Mouse (Mus musculus): ENCODE results near the gene Ppt2. TPM values are rescaled to one million over a fixed set of nuclear protein-coding genes. Genes with fewer than 3 reads are reported as not detected.

Gene Ppt2
- total RNA-seq, 2 experiments from 2014 or later, result 43.6 to 47.2 TPM

- no peak for DNase-seq (ENCODE audit: low spot score in 2 of 2)
Observed at GRCm38 (mm10) chr17:34657271-34657670, 29.0 kb upstream of the Ppt2 start.

- DNase-seq (ENCODE audit: low spot score in 2 of 2), result no peak
Observed at GRCm38 (mm10) chr17:34656666-34657065, 28.4 kb upstream of the Ppt2 start.

- no peak for DNase-seq (ENCODE audit: low spot score in 2 of 2)
Observed at GRCm38 (mm10) chr17:34655581-34655991, 27.3 kb upstream of the Ppt2 start.

- DNase-seq (ENCODE audit: low spot score in 2 of 2), result no peak
Observed at GRCm38 (mm10) chr17:34655160-34655559, 26.9 kb upstream of the Ppt2 start.

GRCm38 (mm10) chr17:34654392-34654791, 26.1 kb upstream of the Ppt2 start:
- DNase-seq (ENCODE audit: low spot score in 2 of 2), result no peak

- DNase-seq (ENCODE audit: low spot score in 2 of 2), result peak; percentile 61 to 79
Observed at GRCm38 (mm10) chr17:34653746-34654285, 25.5 kb upstream of the Ppt2 start.

- no peak for DNase-seq (ENCODE audit: low spot score in 2 of 2)
Observed at GRCm38 (mm10) chr17:34652985-34653384, 24.7 kb upstream of the Ppt2 start.

- no peak for DNase-seq (ENCODE audit: low spot score in 2 of 2)
Observed at GRCm38 (mm10) chr17:34652546-34652945, 24.2 kb upstream of the Ppt2 start.

GRCm38 (mm10) chr17:34651507-34652221, 23.4 kb upstream of the Ppt2 start:
- DNase-seq (ENCODE audit: low spot score in 2 of 2), result no peak

GRCm38 (mm10) chr17:34650781-34651180, 22.5 kb upstream of the Ppt2 start:
- no peak for DNase-seq (ENCODE audit: low spot score in 2 of 2)

- DNase-seq (ENCODE audit: low spot score in 2 of 2), result no peak
Observed at GRCm38 (mm10) chr17:34649106-34649864, 21.0 kb upstream of the Ppt2 start.

GRCm38 (mm10) chr17:34648141-34648890, 20.0 kb upstream of the Ppt2 start:
- no peak for DNase-seq (ENCODE audit: low spot score in 2 of 2)

GRCm38 (mm10) chr17:34646906-34647787, 18.8 kb upstream of the Ppt2 start, which contains the start of gene Atf6b:
TSS of gene Atf6b (plus strand) at chr17:34647146.
- peak; percentile 94 to 96 for DNase-seq (ENCODE audit: low spot score in 2 of 2)

GRCm38 (mm10) chr17:34645831-34646511, 17.7 kb upstream of the Ppt2 start:
- no peak for DNase-seq (ENCODE audit: low spot score in 2 of 2)

- DNase-seq (ENCODE audit: low spot score in 2 of 2), result no peak
Observed at GRCm38 (mm10) chr17:34645256-34645829, 17.0 kb upstream of the Ppt2 start.

- DNase-seq (ENCODE audit: low spot score in 2 of 2), result peak; percentile 96 to 97
Observed at GRCm38 (mm10) chr17:34644608-34645007, 16.3 kb upstream of the Ppt2 start, which contains the start of gene Fkbpl. TSS of gene Fkbpl (plus strand) at chr17:34644764.

GRCm38 (mm10) chr17:34643944-34644343, 15.6 kb upstream of the Ppt2 start:
- DNase-seq (ENCODE audit: low spot score in 2 of 2), result no peak

- DNase-seq (ENCODE audit: low spot score in 2 of 2), result no peak
Observed at GRCm38 (mm10) chr17:34643379-34643778, 15.1 kb upstream of the Ppt2 start.

GRCm38 (mm10) chr17:34641945-34642344, 13.6 kb upstream of the Ppt2 start:
- DNase-seq (ENCODE audit: low spot score in 2 of 2), result no peak
